Mouse (Mus musculus): ENCODE measurements around the gene 2310034C09Rik. TPM values are rescaled to one million over a fixed set of nuclear protein-coding genes. Genes with fewer than 3 reads are reported as not detected.
"Not testable (repeated sequence)": the region's sequence is repeated elsewhere in the genome, so short reads cannot be mapped to it uniquely, and the experiment has no call there.

2310034C09Rik gene
- not detected in 2 replicates for polyA plus RNA-seq (2016; fragmentation: Nextera tagmentation; extraction: Ambion mirVana)

GRCm38 (mm10) chr16:88758547-88758946 lies at the start of gene 2310034C09Rik:
Gene 2310034C09Rik, plus strand, starts transcription at chr16:88758847.
- H3K9me3 ChIP-seq; H3K4me3 ChIP-seq (replicated peaks); H3K4me2 ChIP-seq; H3K27me3 ChIP-seq; H3K9ac ChIP-seq (replicated peaks); H3K4me1 ChIP-seq (replicated peaks); H3K36me3 ChIP-seq; ATAC-seq (ENCODE audit: insufficient number of reproducible peaks, insufficient read depth, low FRiP score, low TSS enrichment, low read depth); H3K27ac ChIP-seq: not testable (repeated sequence)
- WGBS, result 92% methylated on average over 3 of the region's 3 CpGs

GRCm38 (mm10) chr16:88710757-88711156 lies 47.9 kb upstream of the 2310034C09Rik start:
- ATAC-seq (ENCODE audit: insufficient number of reproducible peaks, insufficient read depth, low FRiP score, low TSS enrichment, low read depth), result no peak
- H3K36me3 ChIP-seq, result no peaks in the 10 kb centered on the region
- H3K4me2 ChIP-seq, result no peak overlapping the region
- H3K27me3 ChIP-seq, result no peaks in the 10 kb centered on the region
- H3K9me3 ChIP-seq, result no peaks in the 10 kb centered on the region
- no peak overlapping the region for H3K9ac ChIP-seq (replicated peaks)
- WGBS, result 83% methylated on average over 4 of the region's 4 CpGs
- H3K4me1 ChIP-seq (replicated peaks), result no peaks in the 10 kb centered on the region
- no peak overlapping the region for H3K4me3 ChIP-seq (replicated peaks)
- H3K27ac ChIP-seq, result no peak overlapping the region

GRCm38 (mm10) chr16:88711245-88711644 lies 47.4 kb upstream of the 2310034C09Rik start:
- no peak for ATAC-seq (ENCODE audit: insufficient number of reproducible peaks, insufficient read depth, low FRiP score, low TSS enrichment, low read depth)
- no peak overlapping the region for H3K27ac ChIP-seq
- H3K4me2 ChIP-seq, result no peak overlapping the region
- no peaks in the 10 kb centered on the region for H3K4me1 ChIP-seq (replicated peaks)
- no peak overlapping the region for H3K4me3 ChIP-seq (replicated peaks)
- H3K36me3 ChIP-seq, result no peaks in the 10 kb centered on the region
- H3K9ac ChIP-seq (replicated peaks), result no peak overlapping the region
- no peaks in the 10 kb centered on the region for H3K27me3 ChIP-seq
- H3K9me3 ChIP-seq, result no peaks in the 10 kb centered on the region
- 86% methylated on average over 6 of the region's 6 CpGs for WGBS

- Histone ChIP-seq H3K27ac (no peak overlapping the region), H3K9ac (replicated peaks) (no peak overlapping the region), H3K4me3 (replicated peaks) (no peak overlapping the region), H3K4me2 (no peak overlapping the region), H3K9me3 (no peaks in the 10 kb centered on the region), H3K4me1 (replicated peaks) (no peaks in the 10 kb centered on the region), H3K27me3 (no peaks in the 10 kb centered on the region), H3K36me3 (no peaks in the 10 kb centered on the region)
- ATAC-seq (ENCODE audit: insufficient number of reproducible peaks, insufficient read depth, low FRiP score, low TSS enrichment, low read depth), result no peak; the same call in 1 of the 2 replicates
These were observed 42.1 kb upstream of the 2310034C09Rik start for GRCm38 (mm10) chr16:88716549-88716948.

GRCm38 (mm10) chr16:88720031-88720430 lies 38.6 kb upstream of the 2310034C09Rik start:
- Histone ChIP-seq H3K9me3 (no peaks in the 10 kb centered on the region), H3K36me3 (no peaks in the 10 kb centered on the region), H3K27ac (no peak overlapping the region), H3K4me2 (no peak overlapping the region), H3K27me3 (no peaks in the 10 kb centered on the region), H3K4me1 (replicated peaks) (no peaks in the 10 kb centered on the region), H3K9ac (replicated peaks) (no peak overlapping the region), H3K4me3 (replicated peaks) (no peak overlapping the region)
- ATAC-seq (ENCODE audit: insufficient number of reproducible peaks, insufficient read depth, low FRiP score, low TSS enrichment, low read depth), result no peak
- WGBS, result 37% methylated on average over 1 of the region's 1 CpGs

- no peaks in the 10 kb centered on the region for H3K9me3 ChIP-seq
- H3K4me3 ChIP-seq (replicated peaks), result no peak within 1 kb of the TSS
- H3K27me3 ChIP-seq, result no peaks in the 10 kb centered on the region
- no peak for ATAC-seq (ENCODE audit: insufficient number of reproducible peaks, insufficient read depth, low FRiP score, low TSS enrichment, low read depth)
- H3K4me2 ChIP-seq, result no peak within 1 kb of the TSS
- no peaks in the 10 kb centered on the region for H3K4me1 ChIP-seq (replicated peaks)
- WGBS, result 83% methylated on average over 4 of the region's 4 CpGs
- no peak within 1 kb of the TSS for H3K27ac ChIP-seq
- H3K36me3 ChIP-seq, result no peaks in the 10 kb centered on the region
- H3K9ac ChIP-seq (replicated peaks), result no peak within 1 kb of the TSS
These were observed 29.8 kb upstream of the 2310034C09Rik start, which contains the start of gene Krtap13-1 for GRCm38 (mm10) chr16:88728812-88729275. Gene Krtap13-1, plus strand, starts transcription at chr16:88728862.

GRCm38 (mm10) chr16:88735391-88735790 lies 23.3 kb upstream of the 2310034C09Rik start:
- no peaks in the 10 kb centered on the region for H3K4me1 ChIP-seq (replicated peaks)
- no peak for ATAC-seq (ENCODE audit: insufficient number of reproducible peaks, insufficient read depth, low FRiP score, low TSS enrichment, low read depth)

GRCm38 (mm10) chr16:88744750-88745340 lies 13.8 kb upstream of the 2310034C09Rik start:
- Histone ChIP-seq H3K4me2 (no peak overlapping the region), H3K27ac (no peak overlapping the region), H3K4me3 (replicated peaks) (no peak overlapping the region), H3K4me1 (replicated peaks) (0 out of 2 replicates have a peak, but pooled peaks cover 6% of the 10 kb centered on the region), H3K9ac (replicated peaks) (no peak overlapping the region), H3K36me3 (no peaks in the 10 kb centered on the region), H3K9me3 (no peaks in the 10 kb centered on the region), H3K27me3 (no peaks in the 10 kb centered on the region)
- ATAC-seq (ENCODE audit: insufficient number of reproducible peaks, insufficient read depth, low FRiP score, low TSS enrichment, low read depth), result no peak
- WGBS, result 87% methylated on average over 4 of the region's 4 CpGs

More at GRCm38 (mm10) chr16:88735391-88735790, 23.3 kb upstream of the 2310034C09Rik start:
- H3K9ac ChIP-seq (replicated peaks), result no peak overlapping the region
- WGBS, result 76% methylated on average over 2 of the region's 2 CpGs
- H3K27me3 ChIP-seq, result no peaks in the 10 kb centered on the region
- no peaks in the 10 kb centered on the region for H3K9me3 ChIP-seq
- H3K4me3 ChIP-seq (replicated peaks), result no peak overlapping the region
- H3K36me3 ChIP-seq, result no peaks in the 10 kb centered on the region
- no peak overlapping the region for H3K4me2 ChIP-seq
- no peak overlapping the region for H3K27ac ChIP-seq

GRCm38 (mm10) chr16:88747943-88748342 lies 10.7 kb upstream of the 2310034C09Rik start:
- 33% methylated on average over 4 of the region's 4 CpGs for WGBS
- 0 out of 2 replicates have a peak, but pooled peaks cover 6% of the 10 kb centered on the region for H3K4me1 ChIP-seq (replicated peaks)
- no peak for ATAC-seq (ENCODE audit: insufficient number of reproducible peaks, insufficient read depth, low FRiP score, low TSS enrichment, low read depth)

GRCm38 (mm10) chr16:88751535-88751934 lies 7.1 kb upstream of the 2310034C09Rik start, which contains the start of gene Krtap13:
Gene Krtap13, minus strand, starts transcription at chr16:88751635.
- H3K4me2 ChIP-seq; H3K4me1 ChIP-seq (replicated peaks); ATAC-seq (ENCODE audit: insufficient number of reproducible peaks, insufficient read depth, low FRiP score, low TSS enrichment, low read depth); H3K27ac ChIP-seq; H3K27me3 ChIP-seq; H3K9me3 ChIP-seq; H3K4me3 ChIP-seq (replicated peaks); H3K9ac ChIP-seq (replicated peaks); H3K36me3 ChIP-seq: not testable (repeated sequence)
- WGBS, result 77% methylated on average over 3 of the region's 3 CpGs

More at GRCm38 (mm10) chr16:88747943-88748342, 10.7 kb upstream of the 2310034C09Rik start:
- no peak overlapping the region for H3K4me3 ChIP-seq (replicated peaks)
- no peak overlapping the region for H3K9ac ChIP-seq (replicated peaks)
- no peaks in the 10 kb centered on the region for H3K36me3 ChIP-seq
- no peak overlapping the region for H3K4me2 ChIP-seq
- H3K9me3 ChIP-seq, result no peaks in the 10 kb centered on the region
- no peak overlapping the region for H3K27ac ChIP-seq
- H3K27me3 ChIP-seq, result no peaks in the 10 kb centered on the region

GRCm38 (mm10) chr16:88774106-88774505 lies 15.5 kb downstream of the 2310034C09Rik start, which contains the start of gene 2310057N15Rik:
Gene 2310057N15Rik, minus strand, starts transcription at chr16:88774206.
- Histone ChIP-seq H3K36me3 (no peaks in the 10 kb centered on the region), H3K9me3 (no peaks in the 10 kb centered on the region), H3K27me3 (no peaks in the 10 kb centered on the region), H3K4me3 (replicated peaks) (no peak within 1 kb of the TSS), H3K4me2 (no peak within 1 kb of the TSS), H3K27ac (no peak within 1 kb of the TSS), H3K4me1 (replicated peaks) (no peaks in the 10 kb centered on the region), H3K9ac (replicated peaks) (no peak within 1 kb of the TSS)
- ATAC-seq (ENCODE audit: insufficient number of reproducible peaks, insufficient read depth, low FRiP score, low TSS enrichment, low read depth), result no peak
- 80% methylated on average over 2 of the region's 2 CpGs for WGBS

GRCm38 (mm10) chr16:88777596-88777995 lies 18.9 kb downstream of the 2310034C09Rik start, which contains the start of gene Gm5965:
Gene Gm5965, plus strand, starts transcription at chr16:88777896.
- H3K9me3 ChIP-seq, result no peaks in the 10 kb centered on the region
- no peak within 1 kb of the TSS for H3K9ac ChIP-seq (replicated peaks)
- ATAC-seq (ENCODE audit: insufficient number of reproducible peaks, insufficient read depth, low FRiP score, low TSS enrichment, low read depth), result no peak
- H3K4me2 ChIP-seq, result no peak within 1 kb of the TSS
- H3K27ac ChIP-seq, result no peak within 1 kb of the TSS
- 83% methylated on average over 6 of the region's 6 CpGs for WGBS
- no peaks in the 10 kb centered on the region for H3K27me3 ChIP-seq
- no peaks in the 10 kb centered on the region for H3K4me1 ChIP-seq (replicated peaks)
- no peaks in the 10 kb centered on the region for H3K36me3 ChIP-seq
- no peak within 1 kb of the TSS for H3K4me3 ChIP-seq (replicated peaks)
